Mouse (Mus musculus): ENCODE data around the gene Reep3. TPM values are rescaled to one million over a fixed set of nuclear protein-coding genes. Genes with fewer than 3 reads are reported as not detected.

The Reep3 gene
- polyA plus RNA-seq, 1 experiment: 14.7 TPM

DNA sequence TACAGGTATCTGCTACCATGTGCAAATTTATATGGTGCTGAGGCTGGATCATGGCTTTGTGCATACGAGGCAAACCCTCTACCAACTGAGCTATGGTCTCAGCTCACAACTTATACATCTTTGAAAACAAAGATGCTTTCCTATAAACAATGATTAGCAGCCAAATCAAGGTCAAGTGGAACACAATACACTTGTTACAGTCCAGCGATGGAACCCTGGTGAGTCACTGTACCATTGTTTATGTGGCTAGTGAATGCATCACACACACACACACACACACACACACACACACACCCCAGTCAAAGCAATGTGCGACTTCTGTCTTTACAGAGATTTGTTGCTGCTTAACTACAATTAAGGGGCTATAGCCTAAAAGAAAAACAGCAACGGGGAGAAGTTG lies 25.4 kb downstream of the Reep3 start:
- H3K79me2 ChIP-seq (ENCODE audit: control insufficient read depth, insufficient read depth): peaks cover 66% of the 10 kb centered on the region
- no peak overlapping the region for H3ac ChIP-seq (ENCODE audit: control insufficient read depth, insufficient read length, low read depth)
- peaks cover 41% of the 10 kb centered on the region for H3K79me3 ChIP-seq (ENCODE audit: low read depth)
- TF ChIP-seq CTCF (IDR thresholded peaks at IDR 0.05; ENCODE audit: control insufficient read depth, insufficient read depth, insufficient read length) (no peak), FOSL1 (IDR thresholded peaks at IDR 0.05; ENCODE audit: insufficient read depth, low read length, poor library complexity, severe bottlenecking) (no peak), MAX (IDR thresholded peaks at IDR 0.05) (no peak), MYOG (IDR thresholded peaks at IDR 0.05; ENCODE audit: control insufficient read depth, extremely low read depth, insufficient read length) (no peak), MYOD1 (IDR thresholded peaks at IDR 0.05; ENCODE audit: control insufficient read depth, insufficient read length, low read depth) (no peak)
- no peaks in the 10 kb centered on the region for H3K27me3 ChIP-seq (ENCODE audit: control insufficient read depth, insufficient read depth, insufficient read length)
- no peaks in the 10 kb centered on the region for H3K36me3 ChIP-seq (ENCODE audit: control insufficient read depth, insufficient read depth)
- no peak overlapping the region for H3K4me3 ChIP-seq (ENCODE audit: insufficient read depth, poor library complexity, severe bottlenecking)

DNA sequence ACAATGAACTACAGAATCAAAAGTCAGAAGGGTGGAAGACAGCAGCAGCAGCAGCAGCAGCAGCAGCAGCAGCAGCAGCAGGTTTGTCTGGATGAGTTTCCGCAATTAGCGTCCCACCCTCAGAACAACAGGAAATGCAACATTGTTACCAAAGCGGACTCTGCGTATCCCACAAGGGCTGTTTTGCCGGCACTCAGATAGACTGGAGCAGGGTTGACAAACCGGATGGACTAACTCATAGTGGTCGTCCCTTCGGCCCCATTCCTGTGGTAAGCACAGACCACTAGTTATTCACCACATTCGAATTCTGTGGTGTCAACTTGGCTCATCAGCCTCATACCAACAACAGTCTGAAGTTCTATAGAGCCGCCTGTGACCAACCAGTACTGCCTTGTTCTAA lies 27.7 kb downstream of the Reep3 start:
- Histone ChIP-seq H3K4me3 (ENCODE audit: insufficient read depth, poor library complexity, severe bottlenecking) (no peak overlapping the region), H3K36me3 (ENCODE audit: control insufficient read depth, insufficient read depth) (no peaks in the 10 kb centered on the region), H3K79me3 (ENCODE audit: low read depth) (peaks cover 29% of the 10 kb centered on the region), H3ac (ENCODE audit: control insufficient read depth, insufficient read length, low read depth) (no peak overlapping the region), H3K27me3 (ENCODE audit: control insufficient read depth, insufficient read depth, insufficient read length) (no peaks in the 10 kb centered on the region), H3K79me2 (ENCODE audit: control insufficient read depth, insufficient read depth) (peaks cover 56% of the 10 kb centered on the region)
- TF ChIP-seq USF1 (IDR thresholded peaks at IDR 0.05; ENCODE audit: low read depth) (no peak), MAX (IDR thresholded peaks at IDR 0.05) (no peak), MYOD1 (IDR thresholded peaks at IDR 0.05; ENCODE audit: control insufficient read depth, insufficient read length, low read depth) (no peak), FOSL1 (IDR thresholded peaks at IDR 0.05; ENCODE audit: insufficient read depth, low read length, poor library complexity, severe bottlenecking) (no peak), CEBPB (IDR thresholded peaks at IDR 0.05; ENCODE audit: low read depth) (no peak), MYOG (IDR thresholded peaks at IDR 0.05; ENCODE audit: control insufficient read depth, extremely low read depth, insufficient read length) (no peak), CTCF (IDR thresholded peaks at IDR 0.05; ENCODE audit: control insufficient read depth, insufficient read depth, insufficient read length) (no peak)

DNA sequence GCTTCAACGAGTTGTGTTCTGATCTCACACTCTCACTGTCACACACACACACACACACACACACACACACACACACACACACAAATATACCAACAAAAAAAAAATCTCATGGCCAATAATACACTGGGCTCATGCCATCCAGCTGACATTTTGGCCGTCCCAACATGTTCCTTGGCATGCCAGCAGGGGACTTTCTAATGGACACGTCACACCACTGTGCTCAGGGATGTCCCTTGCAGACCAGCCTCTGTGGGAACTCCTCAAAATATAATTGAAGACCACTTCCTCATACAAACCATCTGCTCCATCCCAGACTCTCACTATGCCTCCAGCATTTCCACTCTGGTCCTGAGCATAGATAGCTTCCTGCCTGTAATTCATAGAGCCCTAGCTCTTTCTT lies 30.3 kb downstream of the Reep3 start:
- TF ChIP-seq CEBPB (IDR thresholded peaks at IDR 0.05; ENCODE audit: low read depth): no peak
- TF ChIP-seq USF1 (IDR thresholded peaks at IDR 0.05; ENCODE audit: low read depth): no peak
- no peak for TF ChIP-seq FOSL1 (IDR thresholded peaks at IDR 0.05; ENCODE audit: insufficient read depth, low read length, poor library complexity, severe bottlenecking)
- no peak for TF ChIP-seq MAX (IDR thresholded peaks at IDR 0.05)
- no peak for TF ChIP-seq MYOD1 (IDR thresholded peaks at IDR 0.05; ENCODE audit: control insufficient read depth, insufficient read length, low read depth)
- TF ChIP-seq CTCF (IDR thresholded peaks at IDR 0.05; ENCODE audit: control insufficient read depth, insufficient read depth, insufficient read length): no peak
- TF ChIP-seq MYOG (IDR thresholded peaks at IDR 0.05; ENCODE audit: control insufficient read depth, extremely low read depth, insufficient read length): no peak
- no peak overlapping the region for H3K4me3 ChIP-seq (ENCODE audit: insufficient read depth, poor library complexity, severe bottlenecking)
- peaks cover 36% of the 10 kb centered on the region for H3K79me2 ChIP-seq (ENCODE audit: control insufficient read depth, insufficient read depth)
- H3K27me3 ChIP-seq (ENCODE audit: control insufficient read depth, insufficient read depth, insufficient read length): no peaks in the 10 kb centered on the region
- no peak overlapping the region for H3ac ChIP-seq (ENCODE audit: control insufficient read depth, insufficient read length, low read depth)
- peaks cover 11% of the 10 kb centered on the region for H3K79me3 ChIP-seq (ENCODE audit: low read depth)
- no peaks in the 10 kb centered on the region for H3K36me3 ChIP-seq (ENCODE audit: control insufficient read depth, insufficient read depth)

DNA sequence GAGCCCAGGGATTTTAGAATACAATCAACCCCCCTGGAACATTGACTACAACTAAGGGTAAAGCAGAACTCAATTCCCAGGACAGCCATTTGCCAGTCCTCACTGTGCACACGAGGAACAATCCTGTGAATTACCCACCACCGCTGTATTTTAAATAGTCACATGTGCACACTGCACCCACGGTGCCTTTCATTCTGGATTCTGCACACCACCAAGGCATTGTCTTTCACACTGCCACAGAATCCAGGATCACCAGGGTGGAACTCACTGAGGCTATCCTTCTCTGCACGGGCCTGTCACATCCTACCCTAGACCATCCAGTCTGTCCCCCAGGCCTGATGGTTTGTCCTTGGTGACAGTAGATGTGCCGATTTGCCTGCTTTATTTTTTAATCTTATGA lies 30.8 kb downstream of the Reep3 start:
- Histone ChIP-seq H3K79me2 (ENCODE audit: control insufficient read depth, insufficient read depth) (peaks cover 33% of the 10 kb centered on the region), H3K79me3 (ENCODE audit: low read depth) (peaks cover 11% of the 10 kb centered on the region), H3K36me3 (ENCODE audit: control insufficient read depth, insufficient read depth) (no peaks in the 10 kb centered on the region), H3K4me3 (ENCODE audit: insufficient read depth, poor library complexity, severe bottlenecking) (no peak overlapping the region), H3K27me3 (ENCODE audit: control insufficient read depth, insufficient read depth, insufficient read length) (no peaks in the 10 kb centered on the region), H3ac (ENCODE audit: control insufficient read depth, insufficient read length, low read depth) (no peak overlapping the region)
- no peak for TF ChIP-seq CTCF (IDR thresholded peaks at IDR 0.05; ENCODE audit: control insufficient read depth, insufficient read depth, insufficient read length)
- no peak for TF ChIP-seq MAX (IDR thresholded peaks at IDR 0.05)
- TF ChIP-seq MYOD1 (IDR thresholded peaks at IDR 0.05; ENCODE audit: control insufficient read depth, insufficient read length, low read depth): no peak
- no peak for TF ChIP-seq MYOG (IDR thresholded peaks at IDR 0.05; ENCODE audit: control insufficient read depth, extremely low read depth, insufficient read length)
- no peak for TF ChIP-seq FOSL1 (IDR thresholded peaks at IDR 0.05; ENCODE audit: insufficient read depth, low read length, poor library complexity, severe bottlenecking)
- no peak for TF ChIP-seq CEBPB (IDR thresholded peaks at IDR 0.05; ENCODE audit: low read depth)
- TF ChIP-seq USF1 (IDR thresholded peaks at IDR 0.05; ENCODE audit: low read depth): no peak

DNA sequence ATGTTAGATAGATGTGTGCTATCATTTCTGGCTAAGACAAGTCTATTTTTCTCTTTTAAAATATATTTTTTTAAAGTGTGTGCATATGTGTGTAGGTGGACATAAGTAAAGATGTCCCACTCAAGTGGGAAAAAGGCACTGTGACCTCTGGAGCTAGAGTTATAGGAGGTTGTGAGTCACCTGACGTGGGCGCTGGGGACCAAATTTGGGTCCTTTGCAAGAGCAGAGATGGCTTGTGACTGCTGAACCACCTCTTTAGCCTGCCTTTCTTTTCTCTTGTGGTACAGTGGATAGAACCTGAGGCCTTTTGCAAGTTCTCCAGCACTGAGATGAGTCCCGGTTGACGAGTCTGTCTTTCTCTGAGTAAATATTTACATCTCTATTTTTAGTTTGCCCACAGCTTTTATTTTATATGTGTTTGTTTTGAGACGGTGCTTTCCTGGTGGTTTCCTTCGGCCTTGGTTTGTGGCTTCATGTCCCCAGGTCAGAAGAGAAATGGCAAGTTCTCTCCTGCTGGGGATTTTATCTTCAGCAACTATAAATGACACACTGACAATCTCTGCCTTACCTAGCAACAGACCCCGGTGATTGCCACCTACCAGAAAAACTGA lies 31.4 kb downstream of the Reep3 start:
- H3K36me3 ChIP-seq (ENCODE audit: control insufficient read depth, insufficient read depth): no peaks in the 10 kb centered on the region
- H3ac ChIP-seq (ENCODE audit: control insufficient read depth, insufficient read length, low read depth): no peak overlapping the region
- H3K79me2 ChIP-seq (ENCODE audit: control insufficient read depth, insufficient read depth): peaks cover 27% of the 10 kb centered on the region
- H3K4me3 ChIP-seq (ENCODE audit: insufficient read depth, poor library complexity, severe bottlenecking): no peak overlapping the region
- H3K79me3 ChIP-seq (ENCODE audit: low read depth): peaks cover 9% of the 10 kb centered on the region
- no peak for TF ChIP-seq MYOD1 (IDR thresholded peaks at IDR 0.05; ENCODE audit: control insufficient read depth, insufficient read length, low read depth)
- TF ChIP-seq CTCF (IDR thresholded peaks at IDR 0.05; ENCODE audit: control insufficient read depth, insufficient read depth, insufficient read length): no peak
- no peak for TF ChIP-seq USF1 (IDR thresholded peaks at IDR 0.05; ENCODE audit: low read depth)
- TF ChIP-seq FOSL1 (IDR thresholded peaks at IDR 0.05; ENCODE audit: insufficient read depth, low read length, poor library complexity, severe bottlenecking): no peak
- no peaks in the 10 kb centered on the region for H3K27me3 ChIP-seq (ENCODE audit: control insufficient read depth, insufficient read depth, insufficient read length)

DNA sequence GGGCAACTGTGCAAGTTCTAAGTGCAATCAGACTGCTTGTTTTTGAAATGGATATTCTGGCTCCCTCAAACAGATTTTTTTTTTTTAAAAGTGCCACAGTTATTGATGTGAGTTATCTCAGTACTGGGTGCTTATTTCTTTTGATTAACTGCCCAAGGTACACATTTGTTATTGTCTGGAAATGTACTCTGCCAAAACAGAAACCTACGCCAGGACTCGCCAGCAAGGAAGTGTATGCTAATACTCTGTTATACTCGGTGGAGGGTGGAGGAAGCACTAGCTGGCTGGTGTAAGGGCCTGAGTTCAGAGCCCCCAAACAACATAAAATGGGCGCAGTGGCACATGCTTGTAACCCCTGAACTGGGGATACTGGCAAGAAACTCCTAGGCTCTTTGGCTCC lies 34.9 kb downstream of the Reep3 start:
- no peaks in the 10 kb centered on the region for H3K36me3 ChIP-seq (ENCODE audit: control insufficient read depth, insufficient read depth)
- H3K79me3 ChIP-seq (ENCODE audit: low read depth): peaks cover 3% of the 10 kb centered on the region
- H3K79me2 ChIP-seq (ENCODE audit: control insufficient read depth, insufficient read depth): peaks cover 26% of the 10 kb centered on the region
- TF ChIP-seq MYOG (IDR thresholded peaks at IDR 0.05; ENCODE audit: control insufficient read depth, extremely low read depth, insufficient read length) (no peak), MAX (IDR thresholded peaks at IDR 0.05) (no peak), MYOD1 (IDR thresholded peaks at IDR 0.05; ENCODE audit: control insufficient read depth, insufficient read length, low read depth) (no peak), CEBPB (IDR thresholded peaks at IDR 0.05; ENCODE audit: low read depth) (no peak), FOSL1 (IDR thresholded peaks at IDR 0.05; ENCODE audit: insufficient read depth, low read length, poor library complexity, severe bottlenecking) (no peak), USF1 (IDR thresholded peaks at IDR 0.05; ENCODE audit: low read depth) (no peak), CTCF (IDR thresholded peaks at IDR 0.05; ENCODE audit: control insufficient read depth, insufficient read depth, insufficient read length) (no peak)
- no peak overlapping the region for H3ac ChIP-seq (ENCODE audit: control insufficient read depth, insufficient read length, low read depth)
- H3K4me3 ChIP-seq (ENCODE audit: insufficient read depth, poor library complexity, severe bottlenecking): no peak overlapping the region
- H3K27me3 ChIP-seq (ENCODE audit: control insufficient read depth, insufficient read depth, insufficient read length): no peaks in the 10 kb centered on the region
